Mouse (Mus musculus): Measurements from ENCODE around the gene Klc2. TPM values are rescaled to one million over a fixed set of nuclear protein-coding genes. Genes with fewer than 3 reads are reported as not detected.

Klc2 gene
- total and polyA plus RNA-seq, 3 experiments = 49.0 to 56.7 (median 50.6) TPM

- WGBS = 13% methylated on average over 15 of the region's 15 CpGs
- H3K9ac ChIP-seq (ENCODE audit: low read depth, low read length) = peak overlapping the region; percentile 7; the same call in 1 of the 2 replicates
These were observed 51.1 kb downstream of the Klc2 start for GRCm38 (mm10) chr19:5067040-5067799.

GRCm38 (mm10) chr19:5065104-5065503 lies 53.3 kb downstream of the Klc2 start:
- H3K4me3 ChIP-seq = no peak overlapping the region
- H3K4me1 ChIP-seq (ENCODE audit: control insufficient read depth, insufficient read depth, low read length) = peaks cover 6% of the 10 kb centered on the region
- H3K27ac ChIP-seq = no peak overlapping the region
- no peaks in the 10 kb centered on the region for H3K36me3 ChIP-seq (ENCODE audit: control insufficient read depth, insufficient read depth, low read length)
- TF ChIP-seq POLR2A (IDR thresholded peaks at IDR 0.05; ENCODE audit: insufficient read depth, low read depth, low read length) (no peak), EP300 (IDR thresholded peaks at IDR 0.05; ENCODE audit: insufficient read depth, low read depth, low read length) (no peak), CTCF (IDR thresholded peaks at IDR 0.05) (no peak)
- 42% methylated on average over 7 of the region's 7 CpGs for WGBS
- H3K27me3 ChIP-seq (ENCODE audit: control insufficient read depth, insufficient read depth, low read length) = no peaks in the 10 kb centered on the region; the same call in 1 of the 2 replicates
- intact Hi-C loops (cut with DNase I) = no loop called here
- peak in 1 of 2 experiments; percentile 43 for DNase-seq
- no peaks in the 10 kb centered on the region for H3K79me2 ChIP-seq (replicated peaks; ENCODE audit: control insufficient read depth, insufficient read depth, low read length)
- no peak overlapping the region for H3K9ac ChIP-seq (ENCODE audit: low read depth, low read length)

More at GRCm38 (mm10) chr19:5067040-5067799, 51.1 kb downstream of the Klc2 start:
- Histone ChIP-seq H3K27ac (peak overlapping the region; percentile 58), H3K4me1 (ENCODE audit: control insufficient read depth, insufficient read depth, low read length) (peaks cover 6% of the 10 kb centered on the region), H3K79me2 (replicated peaks; ENCODE audit: control insufficient read depth, insufficient read depth, low read length) (no peaks in the 10 kb centered on the region), H3K36me3 (ENCODE audit: control insufficient read depth, insufficient read depth, low read length) (no peaks in the 10 kb centered on the region), H3K4me3 (peak overlapping the region; percentile 54), H3K27me3 (ENCODE audit: control insufficient read depth, insufficient read depth, low read length) (no peaks in the 10 kb centered on the region; the same call in 1 of the 2 replicates)
- intact Hi-C loops (cut with DNase I) = no loop called here
- peak in 1 of 2 experiments; percentile 38 for DNase-seq
- no peak for TF ChIP-seq EP300 (IDR thresholded peaks at IDR 0.05; ENCODE audit: insufficient read depth, low read depth, low read length)
- TF ChIP-seq POLR2A (IDR thresholded peaks at IDR 0.05; ENCODE audit: insufficient read depth, low read depth, low read length) = no peak
- no peak for TF ChIP-seq CTCF (IDR thresholded peaks at IDR 0.05)

- intact Hi-C loops (cut with DNase I) = no loop called here
These were observed 55.9 kb downstream of the Klc2 start for GRCm38 (mm10) chr19:5062446-5062845.

GRCm38 (mm10) chr19:5062041-5062440 lies 56.3 kb downstream of the Klc2 start:
- Histone ChIP-seq H3K79me2 (replicated peaks; ENCODE audit: control insufficient read depth, insufficient read depth, low read length) (no peaks in the 10 kb centered on the region), H3K27ac (no peak overlapping the region), H3K27me3 (ENCODE audit: control insufficient read depth, insufficient read depth, low read length) (no peaks in the 10 kb centered on the region), H3K9ac (ENCODE audit: low read depth, low read length) (no peak overlapping the region), H3K4me1 (ENCODE audit: control insufficient read depth, insufficient read depth, low read length) (peaks cover 12% of the 10 kb centered on the region), H3K36me3 (ENCODE audit: control insufficient read depth, insufficient read depth, low read length) (no peaks in the 10 kb centered on the region), H3K4me3 (no peak overlapping the region)
- 84% methylated on average over 5 of the region's 5 CpGs for WGBS
- DNase-seq = no peak
- TF ChIP-seq EP300 (IDR thresholded peaks at IDR 0.05; ENCODE audit: insufficient read depth, low read depth, low read length) = no peak
- no peak for TF ChIP-seq POLR2A (IDR thresholded peaks at IDR 0.05; ENCODE audit: insufficient read depth, low read depth, low read length)
- TF ChIP-seq CTCF (IDR thresholded peaks at IDR 0.05) = no peak
- intact Hi-C loops (cut with DNase I) = no loop called here

More at GRCm38 (mm10) chr19:5062446-5062845, 55.9 kb downstream of the Klc2 start:
- no peak overlapping the region for H3K4me3 ChIP-seq
- no peaks in the 10 kb centered on the region for H3K79me2 ChIP-seq (replicated peaks; ENCODE audit: control insufficient read depth, insufficient read depth, low read length)
- WGBS = 58% methylated on average over 6 of the region's 6 CpGs
- no peak overlapping the region for H3K9ac ChIP-seq (ENCODE audit: low read depth, low read length)
- TF ChIP-seq EP300 (IDR thresholded peaks at IDR 0.05; ENCODE audit: insufficient read depth, low read depth, low read length) (no peak), POLR2A (IDR thresholded peaks at IDR 0.05; ENCODE audit: insufficient read depth, low read depth, low read length) (no peak), CTCF (IDR thresholded peaks at IDR 0.05) (no peak)
- peak; percentile 63 to 74 for DNase-seq
- H3K4me1 ChIP-seq (ENCODE audit: control insufficient read depth, insufficient read depth, low read length) = peaks cover 16% of the 10 kb centered on the region
- no peaks in the 10 kb centered on the region for H3K36me3 ChIP-seq (ENCODE audit: control insufficient read depth, insufficient read depth, low read length)
- no peaks in the 10 kb centered on the region for H3K27me3 ChIP-seq (ENCODE audit: control insufficient read depth, insufficient read depth, low read length)
- no peak overlapping the region for H3K27ac ChIP-seq

GRCm38 (mm10) chr19:5060365-5061330 lies 57.7 kb downstream of the Klc2 start:
- H3K4me1 ChIP-seq (ENCODE audit: control insufficient read depth, insufficient read depth, low read length) = peaks cover 10% of the 10 kb centered on the region
- no peaks in the 10 kb centered on the region for H3K27me3 ChIP-seq (ENCODE audit: control insufficient read depth, insufficient read depth, low read length)
- no peak overlapping the region for H3K9ac ChIP-seq (ENCODE audit: low read depth, low read length)
- WGBS = 54% methylated on average over 5 of the region's 5 CpGs
- TF ChIP-seq CTCF (IDR thresholded peaks at IDR 0.05) (no peak), EP300 (IDR thresholded peaks at IDR 0.05; ENCODE audit: insufficient read depth, low read depth, low read length) (no peak), POLR2A (IDR thresholded peaks at IDR 0.05; ENCODE audit: insufficient read depth, low read depth, low read length) (no peak)
- intact Hi-C loops (cut with DNase I) = no loop called here
- H3K79me2 ChIP-seq (replicated peaks; ENCODE audit: control insufficient read depth, insufficient read depth, low read length) = no peaks in the 10 kb centered on the region
- DNase-seq = peak; percentile 61 to 62
- H3K27ac ChIP-seq = no peak overlapping the region
- no peaks in the 10 kb centered on the region for H3K36me3 ChIP-seq (ENCODE audit: control insufficient read depth, insufficient read depth, low read length)
- no peak overlapping the region for H3K4me3 ChIP-seq
